Mouse (Mus musculus) bone marrow, adult 2 months (tissue): Measurements from ENCODE around the gene Lats2.

Experiments
- CTCF ChIP-seq: fragments of 200-500 bp; IDR thresholded peaks from 2 replicates; pipeline ENCODE4 v1.5.1; 2011; ENCODE audit warnings: low read length, control low read depth; ENCODE audit not compliant: control insufficient read depth, insufficient read depth
- POLR2A ChIP-seq: fragments of 200-500 bp; IDR thresholded peaks from 2 replicates; pipeline ENCODE4 v1.6.1; 2011; ENCODE audit warnings: low read depth, mild to moderate bottlenecking, control low read depth, low read length, borderline replicate concordance; ENCODE audit not compliant: control insufficient read depth

GRCm38 (mm10) chr14:57686647-57687046 is 71.5 kb downstream of the Lats2 start:
- no peak for TF ChIP-seq CTCF
- no peak for TF ChIP-seq POLR2A
